22 mouse cellular contexts compared by ENCODE assay signal in the genomic region with DNA sequence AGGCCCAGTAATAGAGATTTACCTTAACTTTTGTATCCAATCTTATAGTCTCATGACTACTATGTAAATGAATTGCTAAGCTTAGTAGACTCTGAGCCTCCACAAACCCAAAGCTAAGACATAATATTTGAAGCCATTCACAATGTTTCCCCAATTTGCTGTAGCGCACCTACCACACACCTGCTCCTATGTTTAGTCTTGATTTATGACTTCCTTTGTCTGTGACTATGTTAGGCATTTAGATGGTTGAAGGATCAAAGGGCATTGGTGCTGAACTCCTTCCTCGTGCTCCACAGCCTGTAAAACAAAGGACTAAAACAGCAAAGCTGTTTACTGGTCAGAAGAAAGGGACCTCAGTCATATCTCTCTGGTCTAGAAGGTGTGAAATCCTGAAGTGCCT.
"Had no signal": no experiment of that assay in that cellular context is flagged by ENCODE, and none has a peak within 500 bp of the region (broad histone marks: within the 10 kb centered on the region; RNA-seq: fewer than 3 reads in every experiment).

No protein-coding gene starts in this region.

- H3K9me3 ChIP-seq: limb, embryonic 10.5 days; limb, embryonic 13.5 days; liver, embryonic 12.5 days; liver, embryonic 15.5 days; lung, embryonic 15.5 days; megakaryocyte, embryonic 14.5 days; midbrain, embryonic 10.5 days; midbrain, embryonic 13.5 days; neural tube, embryonic 13.5 days had no signal

- ATAC-seq: liver, embryonic 12.5 days; midbrain, embryonic 13.5 days; midbrain, embryonic 16.5 days had no signal

- H3K4me1 ChIP-seq: lung, embryonic 15.5 days had no signal

- H3K4me3 ChIP-seq: limb, embryonic 10.5 days; limb, embryonic 13.5 days; liver, embryonic 12.5 days; liver, embryonic 15.5 days; lung, embryonic 15.5 days; megakaryocyte, embryonic 14.5 days; midbrain, embryonic 10.5 days; midbrain, embryonic 13.5 days; myocyte; neural tube, embryonic 13.5 days had no signal

- H3K27ac ChIP-seq: limb, embryonic 10.5 days; limb, embryonic 13.5 days; liver, embryonic 12.5 days; liver, embryonic 15.5 days; lung, embryonic 15.5 days; midbrain, embryonic 10.5 days; midbrain, embryonic 13.5 days; neural tube, embryonic 13.5 days; stomach, postnatal 0 days had no signal

- H3K9ac ChIP-seq: limb, embryonic 13.5 days; liver, embryonic 12.5 days; liver, embryonic 15.5 days; lung, embryonic 15.5 days; midbrain, embryonic 13.5 days; neural tube, embryonic 13.5 days had no signal

- H3K36me3 ChIP-seq: limb, embryonic 10.5 days; limb, embryonic 13.5 days; liver, embryonic 12.5 days; liver, embryonic 15.5 days; lung, embryonic 15.5 days; midbrain, embryonic 10.5 days; midbrain, embryonic 13.5 days; neural tube, embryonic 13.5 days had no signal

- H3K27me3 ChIP-seq: limb, embryonic 13.5 days; liver, embryonic 12.5 days; liver, embryonic 15.5 days; lung, embryonic 15.5 days; megakaryocyte, embryonic 14.5 days; neural tube, embryonic 13.5 days had no signal

- H3K4me2 ChIP-seq: limb, embryonic 13.5 days; liver, embryonic 12.5 days; liver, embryonic 15.5 days; lung, embryonic 15.5 days; midbrain, embryonic 13.5 days; neural tube, embryonic 13.5 days had no signal

- DNase-seq: kidney, adult 2 months; kidney, postnatal 10 days; kidney, postnatal 36 days; liver; lung, adult 18-20 months; lung, postnatal 10 days; lung, postnatal 36 days; retina, postnatal 1 day; thymus, adult 2 months; thymus, postnatal 36 days had no signal
